Mouse (Mus musculus) MEL (cell line): ENCODE results near the gene Timm29.

ENCODE experiments used
- BHLHE40 ChIP-seq: IDR thresholded peaks from 2 replicates; pipeline ENCODE4 v1.6.1; 2012; ENCODE audit warnings: low read depth, mild to moderate bottlenecking, inconsistent platforms, low read length, improper control_type of control experiment, borderline replicate concordance
- CHD1 ChIP-seq: IDR thresholded peaks from 2 replicates; pipeline ENCODE4 v1.6.1; 2012; ENCODE audit warnings: low read depth, mild to moderate bottlenecking, inconsistent platforms, low read length, improper control_type of control experiment
- CTCF ChIP-seq, 3 experiments: IDR thresholded peaks in 2 of 3; conservative IDR thresholded peaks in 1 of 3; 2 replicates each; pipeline ENCODE4 v1.5.1; 2011 to 2012; ENCODE audit warnings: low read length in 3 of 3, low read depth in 2 of 3, mild to moderate bottlenecking in 2 of 3, improper control_type of control experiment in 1 of 3, inconsistent platforms in 1 of 3, mixed read lengths in 1 of 3, moderate library complexity in 1 of 3; ENCODE audit not compliant: control insufficient read depth in 1 of 3, insufficient read depth in 1 of 3, poor library complexity in 1 of 3, severe bottlenecking in 1 of 3
- EP300 ChIP-seq, 2 experiments: IDR thresholded peaks; 2 replicates each; pipeline ENCODE4 v1.6.1; 2011; ENCODE audit warnings: improper control_type of control experiment in 2 of 2, low read length in 2 of 2, low read depth in 1 of 2, mild to moderate bottlenecking in 1 of 2
- GATA1 ChIP-seq: IDR thresholded peaks from 2 replicates; pipeline ENCODE4 v1.6.1; 2011; ENCODE audit warnings: low read depth, low read length, improper control_type of control experiment
- JUND ChIP-seq: IDR thresholded peaks from 2 replicates; pipeline ENCODE4 v1.6.1; 2011; ENCODE audit warnings: low read depth, mild to moderate bottlenecking, improper control_type of control experiment, low read length
- KAT2A ChIP-seq: conservative IDR thresholded peaks from 2 replicates; pipeline ENCODE4 v1.6.1; 2012; ENCODE audit warnings: low read depth, low read length, improper control_type of control experiment, inconsistent platforms
- MXI1 ChIP-seq: IDR thresholded peaks from 2 replicates; pipeline ENCODE4 v1.6.1; 2011; ENCODE audit warnings: mild to moderate bottlenecking, low read depth, low read length, improper control_type of control experiment
- POLR2A ChIP-seq, 2 experiments: IDR thresholded peaks; 2 replicates each; pipeline ENCODE4 v1.6.1; 2011 to 2012; ENCODE audit warnings: low read length in 2 of 2, mild to moderate bottlenecking in 2 of 2, control low read depth in 1 of 2, improper control_type of control experiment in 1 of 2, low read depth in 1 of 2, moderate library complexity in 1 of 2; ENCODE audit not compliant: control insufficient read depth in 1 of 2, insufficient read depth in 1 of 2, poor library complexity in 1 of 2
- RCOR1 ChIP-seq: IDR thresholded peaks from 2 replicates; pipeline ENCODE4 v1.6.1; 2012; ENCODE audit warnings: low read depth, mild to moderate bottlenecking, inconsistent platforms, low read length, improper control_type of control experiment
- TCF12 ChIP-seq: IDR thresholded peaks from 2 replicates; pipeline ENCODE4 v1.6.1; 2014; ENCODE audit warnings: low read depth, mild to moderate bottlenecking, inconsistent platforms, low read length, improper control_type of control experiment, moderate library complexity
- UBTF ChIP-seq: IDR thresholded peaks from 2 replicates; pipeline ENCODE4 v1.6.1; 2012; ENCODE audit warnings: low read depth, mild to moderate bottlenecking, inconsistent platforms, low read length, improper control_type of control experiment, moderate library complexity, borderline replicate concordance; ENCODE audit not compliant: insufficient read depth
- USF2 ChIP-seq, 2 experiments: IDR thresholded peaks; 2 replicates each; pipeline ENCODE4 v1.6.1; 2011 to 2012; ENCODE audit warnings: improper control_type of control experiment in 2 of 2, low read length in 2 of 2, borderline replicate concordance in 1 of 2, inconsistent platforms in 1 of 2, low read depth in 1 of 2, mild to moderate bottlenecking in 1 of 2; ENCODE audit not compliant: insufficient read depth in 1 of 2
- ZC3H11A ChIP-seq: IDR thresholded peaks from 2 replicates; pipeline ENCODE4 v1.6.1; 2012; ENCODE audit warnings: low read depth, mild to moderate bottlenecking, inconsistent platforms, low read length, improper control_type of control experiment

GRCm38 (mm10) chr9:21630673-21631072 is 38.2 kb downstream of the Timm29 start:
- TF ChIP-seq RCOR1 (peak; percentile 19; the same call in 1 of the 2 replicates), MXI1 (no peak; the same call in 1 of the 2 replicates), POLR2A (IDR thresholded peaks at IDR 0.05; ENCODE audit: control insufficient read depth in 1 of 2, insufficient read depth in 1 of 2, low read depth in 1 of 2, low read length in 2 of 2, poor library complexity in 1 of 2) (peak in 1 of 2 experiments; percentile 33; a peak in 1 of 4 replicates), GATA1 (no peak), EP300 (IDR thresholded peaks at IDR 0.05; ENCODE audit: low read depth in 1 of 2, low read length in 2 of 2) (no peak), CTCF (IDR thresholded peaks at IDR 0.05 in 2 of 3, conservative IDR thresholded peaks at IDR 0.05 in 1 of 3; ENCODE audit: control insufficient read depth in 1 of 3, insufficient read depth in 1 of 3, low read depth in 2 of 3, low read length in 3 of 3, poor library complexity in 1 of 3, severe bottlenecking in 1 of 3) (peak; percentile 86 to 87 (median 86)), TCF12 (0 out of 2 replicates have a peak, but pooled peaks have one; percentile 23), ZC3H11A (peak; percentile 77), BHLHE40 (peak; percentile 66; the same call in 1 of the 2 replicates), UBTF (no peak), KAT2A (no peak), USF2 (IDR thresholded peaks at IDR 0.05; ENCODE audit: borderline replicate concordance in 1 of 2, insufficient read depth in 1 of 2, low read depth in 1 of 2, low read length in 2 of 2) (no peak), CHD1 (0 out of 2 replicates have a peak, but pooled peaks have one; percentile 78), JUND (no peak)
